In genomic region chr9:68874544-68874943, GRCm38 (mm10) we compare ENCODE assay signal across 21 mouse cellular contexts.
DNase-seq lines count a peak whose midpoint lies in the region; ATAC-seq lines count a peak whose summit lies in the region.
"Had no signal": no experiment of that assay in that cellular context is flagged by ENCODE, and none has a peak within 500 bp of the region (broad histone marks: within the 10 kb centered on the region; RNA-seq: fewer than 3 reads in every experiment).

No protein-coding gene starts in this region.

- H3K4me2 ChIP-seq in embryonic facial prominence, embryonic 12.5 days (replicated peaks), result no peak overlapping the region
- peak overlapping the region; percentile 25; the same call in 1 of the 2 replicates for H3K4me2 ChIP-seq in limb, embryonic 13.5 days (replicated peaks)
- no peak overlapping the region for H3K4me2 ChIP-seq in midbrain, embryonic 15.5 days
- H3K4me2 ChIP-seq: forebrain, embryonic 12.5 days; heart, embryonic 12.5 days; hindbrain, embryonic 14.5 days had no signal

- peak; percentile 57 for DNase-seq in embryo, embryonic 11 days
- peak; percentile 70 for DNase-seq in forelimb bud, embryonic 11.5 days (ENCODE audit: low read depth, low spot score)
- DNase-seq in cerebellum, adult 8-10 months, result no peak
- DNase-seq in kidney, adult 9 months, result no peak
- DNase-seq: adrenal gland, adult 2 months; adrenal gland, postnatal 25 days; cerebellum, adult 2 months; cerebellum, postnatal 14 days; gastrocnemius, postnatal 14 days had no signal

- no peaks in the 10 kb centered on the region for H3K27me3 ChIP-seq in embryonic facial prominence, embryonic 12.5 days
- peaks cover 6% of the 10 kb centered on the region for H3K27me3 ChIP-seq in limb, embryonic 13.5 days
- no peaks in the 10 kb centered on the region for H3K27me3 ChIP-seq in midbrain, embryonic 15.5 days (replicated peaks)
- H3K27me3 ChIP-seq: CH12.LX; heart, embryonic 12.5 days; Patski had no signal

- no peak for ATAC-seq in embryonic facial prominence, embryonic 12.5 days (ENCODE audit: insufficient number of reproducible peaks, insufficient read depth, low FRiP score, low TSS enrichment)
- ATAC-seq in limb, embryonic 13.5 days (ENCODE audit: low FRiP score, low read depth), result peak; percentile 66; the same call in 1 of the 2 replicates
- no peak for ATAC-seq in midbrain, embryonic 15.5 days (replicated peaks)
- ATAC-seq: activated CD4-positive, CD25-positive, alpha-beta regulatory T cell, adult 4 months; forebrain, embryonic 16.5 days; intestine, embryonic 16.5 days; Patski had no signal

- peaks cover 14% of the 10 kb centered on the region for H3K4me1 ChIP-seq in embryonic facial prominence, embryonic 12.5 days
- H3K4me1 ChIP-seq in limb, embryonic 13.5 days, result peaks cover 25% of the 10 kb centered on the region
- peaks cover 3% of the 10 kb centered on the region; the same call in 1 of the 2 replicates for H3K4me1 ChIP-seq in midbrain, embryonic 15.5 days

- H3K9ac ChIP-seq in embryonic facial prominence, embryonic 12.5 days, result no peak overlapping the region
- no peak overlapping the region for H3K9ac ChIP-seq in limb, embryonic 13.5 days
- H3K9ac ChIP-seq in midbrain, embryonic 15.5 days, result no peak overlapping the region
- H3K9ac ChIP-seq: forebrain, embryonic 12.5 days; heart, embryonic 12.5 days; hindbrain, embryonic 14.5 days had no signal

- H3K36me3 ChIP-seq in embryonic facial prominence, embryonic 12.5 days, result no peaks in the 10 kb centered on the region
- no peaks in the 10 kb centered on the region for H3K36me3 ChIP-seq in limb, embryonic 13.5 days
- no peaks in the 10 kb centered on the region for H3K36me3 ChIP-seq in midbrain, embryonic 15.5 days (replicated peaks)
- H3K36me3 ChIP-seq: forebrain, embryonic 12.5 days; heart, embryonic 12.5 days; hindbrain, embryonic 10.5 days had no signal

- no peak overlapping the region for H3K4me3 ChIP-seq in embryonic facial prominence, embryonic 12.5 days
- H3K4me3 ChIP-seq in limb, embryonic 13.5 days, result no peak overlapping the region
- H3K4me3 ChIP-seq in midbrain, embryonic 15.5 days, result no peak overlapping the region
- H3K4me3 ChIP-seq: forebrain, embryonic 12.5 days; heart, embryonic 12.5 days; hindbrain, embryonic 10.5 days had no signal

- H3K27ac ChIP-seq in embryonic facial prominence, embryonic 12.5 days, result peak overlapping the region; percentile 58
- H3K27ac ChIP-seq in limb, embryonic 13.5 days, result no peak overlapping the region
- H3K27ac ChIP-seq in midbrain, embryonic 15.5 days, result no peak overlapping the region
- H3K27ac ChIP-seq: forebrain, embryonic 12.5 days; hindbrain, embryonic 10.5 days; hindbrain, embryonic 14.5 days had no signal

- no peaks in the 10 kb centered on the region for H3K9me3 ChIP-seq in embryonic facial prominence, embryonic 12.5 days
- no peaks in the 10 kb centered on the region for H3K9me3 ChIP-seq in limb, embryonic 13.5 days
- H3K9me3 ChIP-seq in midbrain, embryonic 15.5 days, result no peaks in the 10 kb centered on the region
- H3K9me3 ChIP-seq: forebrain, embryonic 12.5 days; heart, embryonic 12.5 days; hindbrain, embryonic 10.5 days had no signal

- 36% methylated on average over 2 of the region's 2 CpGs for WGBS in embryonic facial prominence, embryonic 12.5 days
- 35% methylated on average over 2 of the region's 2 CpGs for WGBS in limb, embryonic 13.5 days
- WGBS in midbrain, embryonic 15.5 days, result 96% methylated on average over 2 of the region's 2 CpGs

Comparison
In these comparisons a context has a peak if more than half of its experiments do, and no peak if none do; other contexts are left out.
1. DNase-seq: peak in embryo, embryonic 11 days (single experiment) and forelimb bud, embryonic 11.5 days (single experiment); none in cerebellum, adult 8-10 months (single experiment) and kidney, adult 9 months (single experiment).